8 mouse cellular contexts compared by ENCODE assay signal in genomic region chr3:89266439-89266893, GRCm38 (mm10). TPM values are rescaled to one million over a fixed set of nuclear protein-coding genes. Genes with fewer than 3 reads are reported as not detected.
DNase-seq lines count a peak whose midpoint lies in the region; ATAC-seq and TF ChIP-seq lines count a peak whose summit lies in the region.

No protein-coding gene starts in this region.

- H3K36me3 ChIP-seq in heart, embryonic 14.5 days (ENCODE audit: control insufficient read depth, insufficient read depth, low read length) = peaks cover 8% of the 10 kb centered on the region; the same call in 1 of the 2 replicates
- H3K36me3 ChIP-seq in liver, postnatal 0 days (replicated peaks; ENCODE audit: insufficient read depth, low read length) = peaks cover 4% of the 10 kb centered on the region; the same call in 1 of the 2 replicates
- no peaks in the 10 kb centered on the region for H3K36me3 ChIP-seq in neural tube, embryonic 13.5 days
- no peaks in the 10 kb centered on the region for H3K36me3 ChIP-seq in thymus, adult 2 months (ENCODE audit: control insufficient read depth, insufficient read depth, low read length)

- peak overlapping the region; percentile 96 for H3K4me3 ChIP-seq in bone marrow macrophage, adult 2 months (ENCODE audit: insufficient read depth, low read length)
- peak overlapping the region; percentile 65 for H3K4me3 ChIP-seq in embryonic fibroblast, embryonic 13.5 days (ENCODE audit: insufficient read depth, low read length)
- H3K4me3 ChIP-seq in heart, embryonic 14.5 days (ENCODE audit: control insufficient read depth in 1 of 2, insufficient read depth in 1 of 2, low read depth in 1 of 2, low read length in 2 of 2) = peak overlapping the region; percentile 85 to 95
- peak overlapping the region; percentile 72 for H3K4me3 ChIP-seq in liver, postnatal 0 days (ENCODE audit: low read depth, low read length)
- peak overlapping the region; percentile 72 for H3K4me3 ChIP-seq in neural tube, embryonic 13.5 days
- peak overlapping the region; percentile 81 for H3K4me3 ChIP-seq in thymus, adult 2 months (ENCODE audit: control insufficient read depth, insufficient read depth, low read length)

- no peaks in the 10 kb centered on the region for H3K9me3 ChIP-seq in heart, embryonic 14.5 days (ENCODE audit: control insufficient read depth, low read length)
- no peaks in the 10 kb centered on the region for H3K9me3 ChIP-seq in liver, postnatal 0 days (ENCODE audit: low read length)
- no peaks in the 10 kb centered on the region for H3K9me3 ChIP-seq in neural tube, embryonic 13.5 days

- no peaks in the 10 kb centered on the region for H3K27me3 ChIP-seq in heart, embryonic 14.5 days (ENCODE audit: control insufficient read depth, insufficient read depth, low read length)
- H3K27me3 ChIP-seq in liver, postnatal 0 days (ENCODE audit: insufficient read depth, low read length) = no peaks in the 10 kb centered on the region
- no peaks in the 10 kb centered on the region for H3K27me3 ChIP-seq in neural tube, embryonic 13.5 days
- no peaks in the 10 kb centered on the region for H3K27me3 ChIP-seq in thymus, adult 2 months (ENCODE audit: control insufficient read depth, insufficient read depth, low read length)

- under 1% methylated on average over 20 of the region's 20 CpGs for WGBS in heart, embryonic 14.5 days
- WGBS in liver, postnatal 0 days (ENCODE audit: insufficient replicate concordance) = 0% methylated on average over 20 of the region's 20 CpGs
- WGBS in neural tube, embryonic 13.5 days = under 1% methylated on average over 20 of the region's 20 CpGs
- under 1% methylated on average over 20 of the region's 20 CpGs for WGBS in thymus, adult 2 months

- ATAC-seq in heart, embryonic 14.5 days (ENCODE audit: insufficient number of reproducible peaks, insufficient read depth, low FRiP score, low read depth) = 0 out of 2 replicates have a peak, but pooled peaks have one; percentile 52
- peak; percentile 86 for ATAC-seq in liver, postnatal 0 days
- peak; percentile 87 for ATAC-seq in neural tube, embryonic 13.5 days (ENCODE audit: low read depth)

- 0 out of 2 replicates have a peak, but pooled peaks have one; percentile 22 for TF ChIP-seq EP300 in liver, postnatal 0 days (IDR thresholded peaks at IDR 0.05; ENCODE audit: low read depth)

- peak overlapping the region; percentile 87 for H3K4me2 ChIP-seq in heart, embryonic 14.5 days (ENCODE audit: low read length)
- peak overlapping the region; percentile 91 for H3K4me2 ChIP-seq in liver, postnatal 0 days (ENCODE audit: low read depth, low read length)
- peak overlapping the region; percentile 95 for H3K4me2 ChIP-seq in neural tube, embryonic 13.5 days

- peak overlapping the region; percentile 16; the same call in 1 of the 2 replicates for H3K27ac ChIP-seq in bone marrow macrophage, adult 2 months (ENCODE audit: insufficient read depth, low read depth, low read length)
- no peak overlapping the region for H3K27ac ChIP-seq in embryonic fibroblast, embryonic 13.5 days (ENCODE audit: insufficient read depth, low read length)
- H3K27ac ChIP-seq in heart, embryonic 14.5 days (replicated peaks in 1 of 2; ENCODE audit: control insufficient read depth in 1 of 2, insufficient read depth in 1 of 2, low read depth in 2 of 2, low read length in 2 of 2) = peak overlapping the region; percentile 66 to 76
- 0 out of 2 replicates have a peak overlapping the region, but pooled peaks have one; percentile 30 for H3K27ac ChIP-seq in liver, postnatal 0 days (ENCODE audit: low read depth)
- peak overlapping the region; percentile 85 for H3K27ac ChIP-seq in neural tube, embryonic 13.5 days (replicated peaks)
- H3K27ac ChIP-seq in thymus, adult 2 months (ENCODE audit: control insufficient read depth, insufficient read depth, low read length) = no peak overlapping the region

- H3K4me1 ChIP-seq in bone marrow macrophage, adult 2 months (ENCODE audit: control insufficient read depth, insufficient read depth, low read length) = peaks cover 31% of the 10 kb centered on the region
- peaks cover 4% of the 10 kb centered on the region; the same call in 1 of the 2 replicates for H3K4me1 ChIP-seq in embryonic fibroblast, embryonic 13.5 days (ENCODE audit: control insufficient read depth, insufficient read depth, low read length)
- peaks cover 10 to 36% of the 10 kb centered on the region in 2 experiments for H3K4me1 ChIP-seq in heart, embryonic 14.5 days (ENCODE audit: control insufficient read depth in 2 of 2, insufficient read depth in 2 of 2, low read length in 2 of 2)
- peaks cover 20% of the 10 kb centered on the region for H3K4me1 ChIP-seq in liver, postnatal 0 days (ENCODE audit: insufficient read depth)
- peaks cover 45% of the 10 kb centered on the region for H3K4me1 ChIP-seq in neural tube, embryonic 13.5 days (replicated peaks)
- H3K4me1 ChIP-seq in thymus, adult 2 months (replicated peaks; ENCODE audit: control insufficient read depth, insufficient read depth, low read length) = peaks cover 25% of the 10 kb centered on the region

- H3K9ac ChIP-seq in heart, embryonic 14.5 days (ENCODE audit: low read length) = peak overlapping the region; percentile 94
- H3K9ac ChIP-seq in liver, postnatal 0 days (replicated peaks) = peak overlapping the region; percentile 86
- H3K9ac ChIP-seq in neural tube, embryonic 13.5 days = peak overlapping the region; percentile 93

- TF ChIP-seq CTCF in bone marrow macrophage, adult 2 months (IDR thresholded peaks at IDR 0.05; ENCODE audit: low read depth, low read length) = no peak
- TF ChIP-seq CTCF in embryonic fibroblast, embryonic 13.5 days (IDR thresholded peaks at IDR 0.05; ENCODE audit: borderline replicate concordance, insufficient read depth, low read length) = no peak
- TF ChIP-seq CTCF in liver, postnatal 0 days (IDR thresholded peaks at IDR 0.05; ENCODE audit: low read depth) = no peak
- TF ChIP-seq CTCF in thymus, adult 2 months (IDR thresholded peaks at IDR 0.05; ENCODE audit: borderline replicate concordance, control insufficient read depth, extremely low read depth, insufficient read depth, low read length, poor library complexity) = 0 out of 2 replicates have a peak, but pooled peaks have one; percentile 15

- DNase-seq in CD8-positive naive resting alpha-beta T cell, adult 2 months (ENCODE audit: low read depth in 2 of 2, low spot score in 2 of 2) = peak; percentile 61 to 66
- DNase-seq in kidney, postnatal 14 days = peak; percentile 87
- peak; percentile 79 for DNase-seq in liver, postnatal 0 days
- peak; percentile 80 for DNase-seq in thymus, adult 2 months

- TF ChIP-seq POLR2A in bone marrow macrophage, adult 2 months (IDR thresholded peaks at IDR 0.05; ENCODE audit: borderline replicate concordance, low read depth, low read length) = no peak
- TF ChIP-seq POLR2A in embryonic fibroblast, embryonic 13.5 days (IDR thresholded peaks at IDR 0.05; ENCODE audit: low read depth, low read length) = peak; percentile 96
- peak; percentile 78 for TF ChIP-seq POLR2A in thymus, adult 2 months (IDR thresholded peaks at IDR 0.05; ENCODE audit: control insufficient read depth, extremely low read depth, insufficient read depth, low read length, poor library complexity)

RNA-seq across cellular contexts. Expression of gene Slc50a1, which starts 3.9 kb away (rescaled TPM):
- 42.7 and 55.2 TPM in 2 replicates for polyA plus RNA-seq in bone marrow macrophage, adult 2 months (2012; ENCODE audit: insufficient read depth, insufficient read length, missing spikeins)
- polyA plus RNA-seq in embryonic fibroblast, embryonic 13.5 days (2011; ENCODE audit: insufficient read length, low read depth, missing spikeins) = 91.5 and 103 TPM in 2 replicates
- 48.2 and 48.9 TPM in 2 replicates for polyA plus RNA-seq in heart, embryonic 14.5 days (2014; fragmentation: Nextera tagmentation; extraction: Ambion mirVana)
- 18.3 and 19.6 TPM in 2 replicates for polyA plus RNA-seq in liver, postnatal 0 days (2015; fragmentation: Nextera tagmentation; extraction: Ambion mirVana)
- 44.0 and 45.5 TPM in 2 replicates for polyA plus RNA-seq in neural tube, embryonic 13.5 days (2015; fragmentation: Nextera tagmentation; extraction: Ambion mirVana)
- 196 and 251 TPM in 2 replicates for polyA plus RNA-seq in thymus, adult 2 months (2012; rRNA removed)

RNA-seq across cellular contexts. Expression of gene Dpm3, which starts 7.3 kb away (rescaled TPM):
- 62.0 and 66.3 TPM in 2 replicates for polyA plus RNA-seq in bone marrow macrophage, adult 2 months (2012; ENCODE audit: insufficient read depth, insufficient read length, missing spikeins)
- 47.2 and 51.3 TPM in 2 replicates for polyA plus RNA-seq in embryonic fibroblast, embryonic 13.5 days (2011; ENCODE audit: insufficient read length, low read depth, missing spikeins)
- 92.9 and 97.9 TPM in 2 replicates for polyA plus RNA-seq in heart, embryonic 14.5 days (2014; fragmentation: Nextera tagmentation; extraction: Ambion mirVana)
- 63.2 and 73.2 TPM in 2 replicates for polyA plus RNA-seq in liver, postnatal 0 days (2015; fragmentation: Nextera tagmentation; extraction: Ambion mirVana)
- 76.9 and 81.4 TPM in 2 replicates for polyA plus RNA-seq in neural tube, embryonic 13.5 days (2015; fragmentation: Nextera tagmentation; extraction: Ambion mirVana)
- polyA plus RNA-seq in thymus, adult 2 months (2012; rRNA removed) = 477 and 588 TPM in 2 replicates

RNA-seq across cellular contexts. Expression of gene Efna1, which starts 14.5 kb away (rescaled TPM):
- 0.96 TPM in 1 of 2 replicates, not detected in the other for polyA plus RNA-seq in bone marrow macrophage, adult 2 months (2012; ENCODE audit: insufficient read depth, insufficient read length, missing spikeins)
- polyA plus RNA-seq in embryonic fibroblast, embryonic 13.5 days (2011; ENCODE audit: insufficient read length, low read depth, missing spikeins) = 4.1 and 7.1 TPM in 2 replicates
- polyA plus RNA-seq in heart, embryonic 14.5 days (2014; fragmentation: Nextera tagmentation; extraction: Ambion mirVana) = 38.4 and 39.7 TPM in 2 replicates
- 22.1 and 27.8 TPM in 2 replicates for polyA plus RNA-seq in liver, postnatal 0 days (2015; fragmentation: Nextera tagmentation; extraction: Ambion mirVana)
- polyA plus RNA-seq in neural tube, embryonic 13.5 days (2015; fragmentation: Nextera tagmentation; extraction: Ambion mirVana) = 12.5 and 14.5 TPM in 2 replicates
- polyA plus RNA-seq in thymus, adult 2 months (2012; rRNA removed) = 6.3 and 9.7 TPM in 2 replicates

RNA-seq across cellular contexts. Expression of gene Trim46, which starts 20.4 kb away (rescaled TPM):
- polyA plus RNA-seq in bone marrow macrophage, adult 2 months (2012; ENCODE audit: insufficient read depth, insufficient read length, missing spikeins) = 0.34 and 0.84 TPM in 2 replicates
- 14.2 and 24.2 TPM in 2 replicates for polyA plus RNA-seq in embryonic fibroblast, embryonic 13.5 days (2011; ENCODE audit: insufficient read length, low read depth, missing spikeins)
- 0.85 and 0.95 TPM in 2 replicates for polyA plus RNA-seq in heart, embryonic 14.5 days (2014; fragmentation: Nextera tagmentation; extraction: Ambion mirVana)
- polyA plus RNA-seq in liver, postnatal 0 days (2015; fragmentation: Nextera tagmentation; extraction: Ambion mirVana) = 0.06 and 0.21 TPM in 2 replicates
- 55.8 and 55.9 TPM in 2 replicates for polyA plus RNA-seq in neural tube, embryonic 13.5 days (2015; fragmentation: Nextera tagmentation; extraction: Ambion mirVana)
- 12.1 and 13.0 TPM in 2 replicates for polyA plus RNA-seq in thymus, adult 2 months (2012; rRNA removed)

RNA-seq across cellular contexts. Expression of gene Krtcap2, which starts 20.7 kb away (rescaled TPM):
- 94.1 and 97.0 TPM in 2 replicates for polyA plus RNA-seq in bone marrow macrophage, adult 2 months (2012; ENCODE audit: insufficient read depth, insufficient read length, missing spikeins)
- polyA plus RNA-seq in embryonic fibroblast, embryonic 13.5 days (2011; ENCODE audit: insufficient read length, low read depth, missing spikeins) = 265 and 289 TPM in 2 replicates
- 216 and 239 TPM in 2 replicates for polyA plus RNA-seq in heart, embryonic 14.5 days (2014; fragmentation: Nextera tagmentation; extraction: Ambion mirVana)
- polyA plus RNA-seq in liver, postnatal 0 days (2015; fragmentation: Nextera tagmentation; extraction: Ambion mirVana) = 141 TPM in 2 replicates
- polyA plus RNA-seq in neural tube, embryonic 13.5 days (2015; fragmentation: Nextera tagmentation; extraction: Ambion mirVana) = 248 and 258 TPM in 2 replicates
- 171 and 183 TPM in 2 replicates for polyA plus RNA-seq in thymus, adult 2 months (2012; rRNA removed)

Comparison
In these comparisons a context has a peak if more than half of its experiments do, and no peak if none do; other contexts are left out.
1. H3K27ac ChIP-seq: peak in bone marrow macrophage, adult 2 months (single experiment), heart, embryonic 14.5 days (2 of 2), liver, postnatal 0 days (single experiment) and neural tube, embryonic 13.5 days (single experiment); none in embryonic fibroblast, embryonic 13.5 days (single experiment) and thymus, adult 2 months (single experiment).
2. Peak in every context shown above with its lines, with median percentiles within 50 percentile points of each other: DNase-seq, H3K4me3 ChIP-seq, ATAC-seq, H3K4me2 ChIP-seq and H3K9ac ChIP-seq.